In genomic region chr17:30419494-30419893, GRCm38 (mm10) we compare ENCODE assay signal across 13 mouse cellular contexts.
"Had no signal": no experiment of that assay in that cellular context is flagged by ENCODE, and none has a peak within 500 bp of the region (broad histone marks: within the 10 kb centered on the region; RNA-seq: fewer than 3 reads in every experiment).

No protein-coding gene starts in this region.

- H3K27me3 ChIP-seq: limb, embryonic 15.5 days; liver, embryonic 12.5 days; megakaryocyte, embryonic 14.5 days; neural tube, embryonic 15.5 days had no signal

- ATAC-seq: intestine, postnatal 0 days; liver, embryonic 12.5 days had no signal

- H3K9ac ChIP-seq: limb, embryonic 15.5 days; liver, embryonic 12.5 days; lung, embryonic 14.5 days; neural tube, embryonic 15.5 days had no signal

- H3K4me2 ChIP-seq: limb, embryonic 15.5 days; liver, embryonic 12.5 days; lung, embryonic 14.5 days; midbrain, embryonic 11.5 days; neural tube, embryonic 15.5 days had no signal

- DNase-seq: kidney, adult 8-10 months; lung, embryonic 14.5 days; lung, postnatal 10 days; lung, postnatal 4 days; right cerebral cortex, adult 18-20 months; right cerebral cortex, postnatal 25 days had no signal

- H3K9me3 ChIP-seq: limb, embryonic 15.5 days; liver, embryonic 12.5 days; megakaryocyte, embryonic 14.5 days; neural tube, embryonic 15.5 days had no signal

- H3K4me3 ChIP-seq: limb, embryonic 15.5 days; liver, embryonic 12.5 days; megakaryocyte, embryonic 14.5 days; neural tube, embryonic 15.5 days had no signal

- H3K36me3 ChIP-seq: limb, embryonic 15.5 days; liver, embryonic 12.5 days; neural tube, embryonic 15.5 days had no signal

- H3K4me1 ChIP-seq: liver, embryonic 12.5 days had no signal

- H3K27ac ChIP-seq: limb, embryonic 15.5 days; liver, embryonic 12.5 days; neural tube, embryonic 15.5 days; stomach, postnatal 0 days had no signal
